Mouse (Mus musculus) heart, adult 2 months (tissue): Measurements from ENCODE around the gene Zcwpw1. TPM values are rescaled to one million over a fixed set of nuclear protein-coding genes. Genes with fewer than 3 reads are reported as not detected.
"Not testable (repeated sequence)": the region's sequence is repeated elsewhere in the genome, so short reads cannot be mapped to it uniquely, and the experiment has no call there.

ENCODE experiments used
- DNase-seq, 2 experiments: peaks; one replicate each; pipeline ENCODE4 v3.0.0; 2021
- H3K27ac ChIP-seq: fragments of 200-600 bp; 2 replicates; pipeline ENCODE4 v1.8.1; 2022
- H3K27me3 ChIP-seq: fragments of 200-500 bp; 2 replicates; pipeline ENCODE4 v1.6.1; 2012; ENCODE audit warnings: mild to moderate bottlenecking, low read length, inconsistent platforms, mixed read lengths; ENCODE audit not compliant: control insufficient read depth, insufficient read depth
- H3K36me3 ChIP-seq: fragments of 200-500 bp; 2 replicates; pipeline ENCODE4 v1.6.1; 2012; ENCODE audit warnings: low read length, inconsistent platforms; ENCODE audit not compliant: control insufficient read depth, insufficient read depth
- H3K4me1 ChIP-seq: fragments of 200-500 bp; 2 replicates; pipeline ENCODE4 v1.6.1; 2011; ENCODE audit warnings: low read length; ENCODE audit not compliant: control insufficient read depth, insufficient read depth
- H3K4me3 ChIP-seq: fragments of 200-600 bp; 2 replicates; pipeline ENCODE4 v1.8.1; 2022
- H3K79me2 ChIP-seq: fragments of 200-500 bp; replicated peaks from 2 replicates; pipeline ENCODE4 v1.6.1; 2012; ENCODE audit warnings: mild to moderate bottlenecking, inconsistent platforms, low read length, moderate library complexity, mixed read lengths; ENCODE audit not compliant: control insufficient read depth, insufficient read depth
- H3K9ac ChIP-seq: fragments of 200-500 bp; 2 replicates; pipeline ENCODE4 v1.6.1; 2012; ENCODE audit warnings: low read depth, mild to moderate bottlenecking, control low read depth, inconsistent platforms, low read length, mixed read lengths
- CTCF ChIP-seq: fragments of 200-600 bp; IDR thresholded peaks from 2 replicates; pipeline ENCODE4 v1.8.1; 2022; ENCODE audit warnings: antibody characterized with exemption, mild to moderate bottlenecking, moderate library complexity
- EP300 ChIP-seq: fragments of 200-500 bp; IDR thresholded peaks from 2 replicates; pipeline ENCODE4 v1.6.1; 2011; ENCODE audit warnings: low read depth, low read length, control low read depth; ENCODE audit not compliant: insufficient read depth
- POLR2A ChIP-seq: fragments of 200-500 bp; IDR thresholded peaks from 2 replicates; pipeline ENCODE4 v1.6.1; 2011; ENCODE audit warnings: mild to moderate bottlenecking, low read depth, low read length, control low read depth; ENCODE audit not compliant: insufficient read depth
- WGBS: fragments of 180-500 bp; shearing (Covaris S2); methylation state at CpG from one replicate; pipeline ENCODE4 v1.1.7; 2018; 5-methylcytosine and 5-hydroxymethylcytosine counted together
- intact Hi-C: fragments of 180-260 bp; cut with DNase I; formaldehyde crosslinking; loops from one replicate; pipeline ENCODE4 v1.15.1; 2025
- polyA plus RNA-seq: library from polyadenylated mRNA; depleted of rRNA; stranded (reverse); fragments of >200 nt; gene quantifications from 2 replicates; pipeline ENCODE4 v1.2.3, GENCODE M21; 2012
- total RNA-seq, 2 experiments: library from RNA; stranded (reverse); gene quantifications; 2 replicates each; pipeline ENCODE4 v1.2.3; 2021

Gene Zcwpw1
- total and polyA plus RNA-seq, 3 experiments: 0.39 to 0.52 (median 0.44) TPM

GRCm38 (mm10) chr5:137826421-137826820 lies 38.8 kb downstream of the Zcwpw1 start:
- no peaks in the 10 kb centered on the region for H3K79me2 ChIP-seq
- no peaks in the 10 kb centered on the region; the same call in 1 of the 2 replicates for H3K4me1 ChIP-seq
- TF ChIP-seq CTCF: no peak
- no peak for TF ChIP-seq EP300
- no peak for TF ChIP-seq POLR2A
- no peak overlapping the region for H3K9ac ChIP-seq
- no peak overlapping the region for H3K4me3 ChIP-seq
- WGBS: 40% methylated on average over 7 of the region's 7 CpGs
- no peaks in the 10 kb centered on the region for H3K27me3 ChIP-seq
- no peak overlapping the region for H3K27ac ChIP-seq
- no peak for DNase-seq
- intact Hi-C loops: no loop called here
- H3K36me3 ChIP-seq: no peaks in the 10 kb centered on the region

- WGBS: 77% methylated on average over 6 of the region's 6 CpGs
- no peak overlapping the region for H3K9ac ChIP-seq
- H3K27me3 ChIP-seq: no peaks in the 10 kb centered on the region
- peaks cover 1% of the 10 kb centered on the region; the same call in 1 of the 2 replicates for H3K4me1 ChIP-seq
- H3K36me3 ChIP-seq: no peaks in the 10 kb centered on the region
- intact Hi-C loops: no loop called here
- H3K4me3 ChIP-seq: no peak overlapping the region
- no peaks in the 10 kb centered on the region for H3K79me2 ChIP-seq
- DNase-seq: peak in 1 of 2 experiments; percentile 14
- no peak overlapping the region for H3K27ac ChIP-seq
- TF ChIP-seq POLR2A: no peak
- TF ChIP-seq EP300: no peak
- no peak for TF ChIP-seq CTCF
Measured at GRCm38 (mm10) chr5:137828694-137829093, 41.1 kb downstream of the Zcwpw1 start.

- Histone ChIP-seq H3K27ac (no peak overlapping the region), H3K79me2 (no peaks in the 10 kb centered on the region), H3K4me3 (no peak overlapping the region), H3K27me3 (no peaks in the 10 kb centered on the region), H3K4me1 (peaks cover 1% of the 10 kb centered on the region; the same call in 1 of the 2 replicates), H3K9ac (no peak overlapping the region), H3K36me3 (no peaks in the 10 kb centered on the region)
- intact Hi-C loops: no loop called here
- DNase-seq: peak in 1 of 2 experiments; percentile 23
- WGBS: 58% methylated on average over 7 of the region's 7 CpGs
- TF ChIP-seq CTCF: no peak
- no peak for TF ChIP-seq EP300
- TF ChIP-seq POLR2A: no peak
Measured at GRCm38 (mm10) chr5:137830238-137830637, 42.6 kb downstream of the Zcwpw1 start.

- Histone ChIP-seq H3K9ac (no peak overlapping the region), H3K27ac (no peak overlapping the region), H3K27me3 (no peaks in the 10 kb centered on the region), H3K4me3 (no peak overlapping the region), H3K36me3 (no peaks in the 10 kb centered on the region), H3K79me2 (no peaks in the 10 kb centered on the region), H3K4me1 (peaks cover 1% of the 10 kb centered on the region; the same call in 1 of the 2 replicates)
- TF ChIP-seq EP300 (no peak), POLR2A (no peak), CTCF (no peak)
- intact Hi-C loops: no loop called here
- no peak for DNase-seq
- 66% methylated on average over 4 of the region's 4 CpGs for WGBS
Measured at GRCm38 (mm10) chr5:137831106-137831505, 43.5 kb downstream of the Zcwpw1 start.

- no peak for TF ChIP-seq POLR2A
- no peak for TF ChIP-seq CTCF
- TF ChIP-seq EP300: no peak
- H3K27ac ChIP-seq: no peak overlapping the region
- DNase-seq: no peak
- peaks cover 1% of the 10 kb centered on the region; the same call in 1 of the 2 replicates for H3K4me1 ChIP-seq
- no peak overlapping the region for H3K4me3 ChIP-seq
- H3K9ac ChIP-seq: no peak overlapping the region
- WGBS: 69% methylated on average over 6 of the region's 6 CpGs
- no peaks in the 10 kb centered on the region for H3K27me3 ChIP-seq
- H3K79me2 ChIP-seq: no peaks in the 10 kb centered on the region
- no peaks in the 10 kb centered on the region for H3K36me3 ChIP-seq
- intact Hi-C loops: no loop called here
Measured at GRCm38 (mm10) chr5:137831506-137831905, 43.9 kb downstream of the Zcwpw1 start.

GRCm38 (mm10) chr5:137833500-137833899 lies 45.9 kb downstream of the Zcwpw1 start:
- WGBS: 15% methylated on average over 4 of the region's 4 CpGs
- H3K79me2 ChIP-seq: no peaks in the 10 kb centered on the region
- H3K27me3 ChIP-seq: no peaks in the 10 kb centered on the region
- TF ChIP-seq EP300 (no peak), CTCF (no peak; the same call in 1 of the 2 replicates), POLR2A (no peak)
- H3K4me3 ChIP-seq: no peak overlapping the region
- peaks cover 1% of the 10 kb centered on the region; the same call in 1 of the 2 replicates for H3K4me1 ChIP-seq
- no peak overlapping the region for H3K9ac ChIP-seq
- H3K27ac ChIP-seq: no peak overlapping the region
- no peaks in the 10 kb centered on the region for H3K36me3 ChIP-seq
- DNase-seq: no peak
- intact Hi-C loops: no loop called here

GRCm38 (mm10) chr5:137835966-137836520 lies 48.4 kb downstream of the Zcwpw1 start, which contains the start of gene Pilra:
Pilra (minus strand) TSS chr5:137836281.
- DNase-seq: peak; percentile 22 to 26

More at GRCm38 (mm10) chr5:137835966-137836520, 48.4 kb downstream of the Zcwpw1 start, which contains the start of gene Pilra:
- H3K4me3 ChIP-seq, H3K27ac ChIP-seq, H3K4me1 ChIP-seq, intact Hi-C loops, H3K27me3 ChIP-seq, H3K36me3 ChIP-seq, H3K9ac ChIP-seq, H3K79me2 ChIP-seq: not testable (repeated sequence)
- WGBS: 29% methylated on average over 2 of the region's 2 CpGs
